Mouse (Mus musculus) hindbrain, embryonic 16.5 days (tissue): ENCODE results near the gene Runx2. TPM values are rescaled to one million over a fixed set of nuclear protein-coding genes. Genes with fewer than 3 reads are reported as not detected.

ENCODE experiments used
- ATAC-seq: fragments of 200-750 bp; cut with Nextera tagmentation; 2 replicates; pipeline ENCODE4 v1.8.0; 2017; ENCODE audit warnings: moderate TSS enrichment, moderate library complexity
- H3K27ac ChIP-seq: fragments of 300-500 bp; sonication (generic); 2 replicates; pipeline ENCODE4 v1.5.1; 2014; ENCODE audit warnings: low read depth, mild to moderate bottlenecking, control low read depth, low read length, moderate library complexity
- H3K27me3 ChIP-seq: fragments of 300-500 bp; sonication (generic); replicated peaks from 2 replicates; pipeline ENCODE4 v1.6.1; 2014; ENCODE audit warnings: low read length; ENCODE audit not compliant: control insufficient read depth, insufficient read depth
- H3K36me3 ChIP-seq: fragments of 300-500 bp; sonication (generic); 2 replicates; pipeline ENCODE4 v1.6.1; 2014; ENCODE audit warnings: mild to moderate bottlenecking, low read length, moderate library complexity, mixed read lengths; ENCODE audit not compliant: control insufficient read depth, insufficient read depth
- H3K4me1 ChIP-seq: fragments of 300-500 bp; sonication (generic); 2 replicates; pipeline ENCODE4 v1.6.1; 2014; ENCODE audit warnings: low read depth, low read length; ENCODE audit not compliant: control insufficient read depth, insufficient read depth
- H3K4me2 ChIP-seq: fragments of 300-500 bp; sonication (generic); 2 replicates; pipeline ENCODE4 v1.6.1; 2014; ENCODE audit warnings: mild to moderate bottlenecking, low read length, control low read depth, moderate library complexity
- H3K4me3 ChIP-seq: fragments of 300-500 bp; sonication (generic); 2 replicates; pipeline ENCODE4 v1.5.1; 2014; ENCODE audit warnings: mild to moderate bottlenecking, low read length, control low read depth, moderate library complexity
- H3K9ac ChIP-seq: fragments of 300-500 bp; sonication (generic); 2 replicates; pipeline ENCODE4 v1.6.1; 2014; ENCODE audit warnings: low read depth, mild to moderate bottlenecking, control low read depth, low read length, moderate library complexity
- H3K9me3 ChIP-seq: fragments of 300-500 bp; sonication (generic); 2 replicates; pipeline ENCODE4 v1.6.1; 2014; ENCODE audit warnings: mild to moderate bottlenecking, low read length, moderate library complexity; ENCODE audit not compliant: control insufficient read depth
- WGBS: fragments of 180-500 bp; shearing (Covaris S2); extraction: QIAGEN DNeasy Blood & Tissue Kit; methylation state at CpG from one replicate; pipeline ENCODE4 v1.1.7; 2014; 5-methylcytosine and 5-hydroxymethylcytosine counted together
- polyA plus RNA-seq: library from polyadenylated mRNA; unstranded; fragments of >200 nt; fragmentation: Nextera tagmentation; extraction: Ambion mirVana; gene quantifications from 2 replicates; pipeline ENCODE4 v1.2.1, GENCODE M21; 2015

Gene Runx2
- polyA plus RNA-seq, 1 experiment from 2014 or later: 0.31 TPM

- Histone ChIP-seq H3K4me1 (peaks cover 6% of the 10 kb centered on the region; the same call in 1 of the 2 replicates), H3K4me3 (no peak overlapping the region), H3K36me3 (no peaks in the 10 kb centered on the region), H3K27me3 (no peaks in the 10 kb centered on the region), H3K4me2 (no peak overlapping the region), H3K27ac (no peak overlapping the region), H3K9me3 (no peaks in the 10 kb centered on the region), H3K9ac (no peak overlapping the region)
- WGBS: 85% methylated on average over 14 of the region's 14 CpGs
- no peak for ATAC-seq
Measured at GRCm38 (mm10) chr17:44633607-44634415, 180.8 kb downstream of the Runx2 start.

- H3K9ac ChIP-seq: no peak overlapping the region
- H3K4me1 ChIP-seq: peaks cover 3% of the 10 kb centered on the region; the same call in 1 of the 2 replicates
- H3K36me3 ChIP-seq: no peaks in the 10 kb centered on the region
- H3K27me3 ChIP-seq: no peaks in the 10 kb centered on the region
- no peak overlapping the region for H3K4me3 ChIP-seq
- no peaks in the 10 kb centered on the region for H3K9me3 ChIP-seq
- H3K27ac ChIP-seq: no peak overlapping the region
- no peak overlapping the region for H3K4me2 ChIP-seq
- ATAC-seq: no peak
- 96% methylated on average over 2 of the region's 2 CpGs for WGBS
Measured at GRCm38 (mm10) chr17:44632941-44633340, 181.7 kb downstream of the Runx2 start.

- Histone ChIP-seq H3K27ac (no peak overlapping the region), H3K4me2 (no peak overlapping the region), H3K4me3 (no peak overlapping the region), H3K9ac (no peak overlapping the region), H3K9me3 (no peaks in the 10 kb centered on the region), H3K36me3 (no peaks in the 10 kb centered on the region), H3K4me1 (no peaks in the 10 kb centered on the region; the same call in 1 of the 2 replicates), H3K27me3 (no peaks in the 10 kb centered on the region)
- ATAC-seq: no peak
- whole genome bisulfite sequencing: 90% methylated on average over 4 of the region's 4 CpGs
Measured at GRCm38 (mm10) chr17:44632292-44632691, 182.3 kb downstream of the Runx2 start.

- no peak overlapping the region for H3K9ac ChIP-seq
- H3K4me3 ChIP-seq: no peak overlapping the region
- H3K4me1 ChIP-seq: no peaks in the 10 kb centered on the region
- H3K9me3 ChIP-seq: no peaks in the 10 kb centered on the region
- H3K27ac ChIP-seq: no peak overlapping the region
- no peaks in the 10 kb centered on the region for H3K27me3 ChIP-seq
- 87% methylated on average over 4 of the region's 4 CpGs for WGBS
- no peak for ATAC-seq
- H3K4me2 ChIP-seq: no peak overlapping the region
- no peaks in the 10 kb centered on the region for H3K36me3 ChIP-seq
Measured at GRCm38 (mm10) chr17:44631577-44631976, 183.0 kb downstream of the Runx2 start.

GRCm38 (mm10) chr17:44627317-44627716 lies 187.3 kb downstream of the Runx2 start:
- ATAC-seq: no peak
- Histone ChIP-seq H3K27ac (no peak overlapping the region), H3K27me3 (no peaks in the 10 kb centered on the region), H3K4me1 (no peaks in the 10 kb centered on the region), H3K36me3 (no peaks in the 10 kb centered on the region), H3K4me2 (no peak overlapping the region), H3K9ac (no peak overlapping the region), H3K4me3 (no peak overlapping the region), H3K9me3 (no peaks in the 10 kb centered on the region)
- 86% methylated on average over 6 of the region's 6 CpGs for WGBS

- Histone ChIP-seq H3K4me2 (no peak overlapping the region), H3K4me3 (no peak overlapping the region), H3K27ac (no peak overlapping the region), H3K27me3 (no peaks in the 10 kb centered on the region), H3K9ac (no peak overlapping the region), H3K4me1 (no peaks in the 10 kb centered on the region), H3K9me3 (no peaks in the 10 kb centered on the region), H3K36me3 (no peaks in the 10 kb centered on the region)
- 74% methylated on average over 2 of the region's 2 CpGs for WGBS
- no peak for ATAC-seq
Measured at GRCm38 (mm10) chr17:44623707-44624106, 190.9 kb downstream of the Runx2 start.

GRCm38 (mm10) chr17:44623271-44623670 lies 191.3 kb downstream of the Runx2 start:
- Histone ChIP-seq H3K4me1 (no peaks in the 10 kb centered on the region), H3K27me3 (no peaks in the 10 kb centered on the region), H3K36me3 (no peaks in the 10 kb centered on the region), H3K4me2 (no peak overlapping the region), H3K9me3 (no peaks in the 10 kb centered on the region), H3K4me3 (no peak overlapping the region), H3K27ac (no peak overlapping the region), H3K9ac (no peak overlapping the region)
- WGBS: 58% methylated on average over 8 of the region's 8 CpGs
- ATAC-seq: no peak

- no peak overlapping the region for H3K9ac ChIP-seq
- 90% methylated on average over 2 of the region's 2 CpGs for WGBS
- H3K4me2 ChIP-seq: no peak overlapping the region
- no peaks in the 10 kb centered on the region for H3K36me3 ChIP-seq
- H3K27me3 ChIP-seq: no peaks in the 10 kb centered on the region
- H3K27ac ChIP-seq: no peak overlapping the region
- ATAC-seq: no peak
- H3K4me1 ChIP-seq: no peaks in the 10 kb centered on the region
- H3K4me3 ChIP-seq: no peak overlapping the region
- no peaks in the 10 kb centered on the region for H3K9me3 ChIP-seq
Measured at GRCm38 (mm10) chr17:44620456-44620855, 194.1 kb downstream of the Runx2 start.

GRCm38 (mm10) chr17:44618691-44619090 lies 195.9 kb downstream of the Runx2 start:
- 46% methylated on average over 11 of the region's 11 CpGs for WGBS
- Histone ChIP-seq H3K27ac (no peak overlapping the region), H3K36me3 (no peaks in the 10 kb centered on the region), H3K9me3 (no peaks in the 10 kb centered on the region), H3K9ac (no peak overlapping the region), H3K4me1 (0 out of 2 replicates have a peak, but pooled peaks cover 2% of the 10 kb centered on the region), H3K27me3 (no peaks in the 10 kb centered on the region), H3K4me3 (0 out of 2 replicates have a peak overlapping the region, but pooled peaks have one; percentile 1), H3K4me2 (peak overlapping the region; percentile 38; the same call in 1 of the 2 replicates)
- ATAC-seq: 0 out of 2 replicates have a peak, but pooled peaks have one; percentile 51
